Mouse (Mus musculus): ENCODE data around the gene Dyrk1a. TPM values are rescaled to one million over a fixed set of nuclear protein-coding genes. Genes with fewer than 3 reads are reported as not detected.

Dyrk1a gene
- polyA plus RNA-seq, 1 experiment from 2014 or later, result 11.5 TPM

- no peaks in the 10 kb centered on the region for H3K36me3 ChIP-seq (ENCODE audit: control insufficient read depth, insufficient read depth, low read length)
- ATAC-seq (replicated peaks; ENCODE audit: low FRiP score, low TSS enrichment, low read depth) (no peak), DNase-seq (ENCODE audit: low spot score) (no peak)
- no peak overlapping the region for H3K4me2 ChIP-seq (ENCODE audit: low read length)
- no peak overlapping the region for H3K27ac ChIP-seq (ENCODE audit: low read depth)
- no peaks in the 10 kb centered on the region for H3K27me3 ChIP-seq (replicated peaks; ENCODE audit: control insufficient read depth, insufficient read depth, low read length)
- no peak overlapping the region for H3K9ac ChIP-seq (ENCODE audit: low read length)
- no peaks in the 10 kb centered on the region; the same call in 1 of the 2 replicates for H3K4me1 ChIP-seq (replicated peaks; ENCODE audit: control insufficient read depth, insufficient read depth, low read length)
- no peak overlapping the region for H3K4me3 ChIP-seq (ENCODE audit: low read depth, low read length)
- peaks cover 5% of the 10 kb centered on the region; the same call in 1 of the 2 replicates for H3K9me3 ChIP-seq (ENCODE audit: control insufficient read depth, low read length)
- WGBS, result 66% methylated on average over 10 of the region's 10 CpGs
These were observed 20.0 kb upstream of the Dyrk1a start for GRCm38 (mm10) chr16:94549813-94550212.

- no peak overlapping the region for H3K27ac ChIP-seq (ENCODE audit: low read depth)
- no peak overlapping the region for H3K9ac ChIP-seq (ENCODE audit: low read length)
- H3K36me3 ChIP-seq (ENCODE audit: control insufficient read depth, insufficient read depth, low read length), result no peaks in the 10 kb centered on the region
- DNase-seq (ENCODE audit: low spot score) (no peak), ATAC-seq (replicated peaks; ENCODE audit: low FRiP score, low TSS enrichment, low read depth) (no peak)
- no peaks in the 10 kb centered on the region for H3K4me1 ChIP-seq (replicated peaks; ENCODE audit: control insufficient read depth, insufficient read depth, low read length)
- no peak overlapping the region for H3K4me3 ChIP-seq (ENCODE audit: low read depth, low read length)
- H3K9me3 ChIP-seq (ENCODE audit: control insufficient read depth, low read length), result peaks cover 5% of the 10 kb centered on the region; the same call in 1 of the 2 replicates
- H3K4me2 ChIP-seq (ENCODE audit: low read length), result no peak overlapping the region
- no peaks in the 10 kb centered on the region for H3K27me3 ChIP-seq (replicated peaks; ENCODE audit: control insufficient read depth, insufficient read depth, low read length)
These were observed 17.9 kb upstream of the Dyrk1a start for GRCm38 (mm10) chr16:94551934-94552333.

DNA sequence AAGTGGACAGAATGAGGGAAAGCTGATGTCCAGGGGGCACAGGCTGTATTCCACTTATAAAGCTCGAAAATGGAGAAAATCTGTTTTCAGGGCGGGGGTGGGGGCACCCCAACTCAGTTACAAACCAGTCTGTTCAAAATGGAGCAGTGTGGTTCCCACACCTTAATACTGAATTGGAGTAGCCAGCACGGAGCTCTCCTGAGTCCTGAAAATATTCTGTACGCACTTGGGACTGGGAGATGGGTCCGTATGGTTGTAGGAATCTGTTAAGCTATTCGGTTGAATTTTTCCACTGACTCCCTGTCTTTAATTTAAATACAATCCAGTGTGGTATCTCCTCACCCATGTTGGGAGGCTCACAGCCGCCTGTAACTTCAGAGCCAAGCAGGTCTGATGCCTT lies 14.5 kb upstream of the Dyrk1a start:
- Histone ChIP-seq H3K4me3 (ENCODE audit: low read depth, low read length) (no peak overlapping the region), H3K9ac (ENCODE audit: low read length) (no peak overlapping the region), H3K4me2 (ENCODE audit: low read length) (no peak overlapping the region), H3K4me1 (replicated peaks; ENCODE audit: control insufficient read depth, insufficient read depth, low read length) (no peaks in the 10 kb centered on the region), H3K36me3 (ENCODE audit: control insufficient read depth, insufficient read depth, low read length) (no peaks in the 10 kb centered on the region), H3K27me3 (replicated peaks; ENCODE audit: control insufficient read depth, insufficient read depth, low read length) (no peaks in the 10 kb centered on the region), H3K27ac (ENCODE audit: low read depth) (no peak overlapping the region), H3K9me3 (ENCODE audit: control insufficient read depth, low read length) (peaks cover 5% of the 10 kb centered on the region; the same call in 1 of the 2 replicates)
- DNase-seq (ENCODE audit: low spot score) (no peak), ATAC-seq (replicated peaks; ENCODE audit: low FRiP score, low TSS enrichment, low read depth) (no peak)
- WGBS, result 77% methylated on average over 7 of the region's 7 CpGs

DNA sequence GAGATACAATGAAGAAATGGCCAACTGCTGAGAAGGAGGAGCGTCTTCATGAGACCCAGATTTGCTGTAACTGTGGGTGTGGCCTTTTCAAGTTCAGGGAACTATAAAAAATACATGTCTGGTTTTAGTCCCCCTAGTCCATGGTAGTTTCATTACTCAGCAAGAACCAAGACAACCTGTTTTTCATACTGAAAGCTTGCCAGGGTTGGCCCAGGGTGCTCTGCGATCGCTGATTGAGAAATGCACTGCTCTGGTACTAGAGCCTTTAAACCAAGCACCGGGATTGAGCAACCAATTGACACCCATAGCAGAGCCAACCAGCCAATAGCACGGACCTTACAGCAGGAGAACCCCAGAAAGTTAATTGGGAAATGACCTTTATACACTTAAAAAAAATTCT lies 13.6 kb upstream of the Dyrk1a start:
- Histone ChIP-seq H3K9me3 (ENCODE audit: control insufficient read depth, low read length) (peaks cover 5% of the 10 kb centered on the region; the same call in 1 of the 2 replicates), H3K4me2 (ENCODE audit: low read length) (no peak overlapping the region), H3K27ac (ENCODE audit: low read depth) (no peak overlapping the region), H3K4me3 (ENCODE audit: low read depth, low read length) (no peak overlapping the region), H3K9ac (ENCODE audit: low read length) (no peak overlapping the region), H3K27me3 (replicated peaks; ENCODE audit: control insufficient read depth, insufficient read depth, low read length) (no peaks in the 10 kb centered on the region), H3K4me1 (replicated peaks; ENCODE audit: control insufficient read depth, insufficient read depth, low read length) (no peaks in the 10 kb centered on the region), H3K36me3 (ENCODE audit: control insufficient read depth, insufficient read depth, low read length) (no peaks in the 10 kb centered on the region)
- DNase-seq (ENCODE audit: low spot score), result no peak
- WGBS, result 80% methylated on average over 5 of the region's 5 CpGs
- ATAC-seq (replicated peaks; ENCODE audit: low FRiP score, low TSS enrichment, low read depth), result no peak

DNA sequence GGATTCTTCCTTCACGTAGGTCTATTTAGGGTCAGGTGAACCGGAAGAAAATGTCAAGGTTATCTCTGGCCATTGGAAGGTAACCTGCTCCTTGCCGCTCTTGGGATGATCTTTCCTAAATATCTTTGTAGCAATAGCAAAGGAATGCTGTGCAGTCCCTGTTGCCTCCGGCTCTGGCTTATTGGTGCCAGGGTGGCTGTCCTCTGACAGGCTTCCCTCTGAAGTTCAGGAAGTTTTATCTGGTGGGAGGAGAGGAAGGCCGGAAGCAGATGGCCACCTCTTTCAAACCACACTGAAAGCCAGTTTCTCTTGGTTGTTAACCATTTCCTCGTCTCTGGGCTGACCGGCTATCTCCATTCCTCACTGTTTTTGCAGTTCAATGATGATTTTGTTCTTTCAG lies 10.5 kb upstream of the Dyrk1a start:
- H3K27ac ChIP-seq (ENCODE audit: low read depth), result no peak overlapping the region
- no peaks in the 10 kb centered on the region for H3K4me1 ChIP-seq (replicated peaks; ENCODE audit: control insufficient read depth, insufficient read depth, low read length)
- no peak overlapping the region for H3K4me3 ChIP-seq (ENCODE audit: low read depth, low read length)
- H3K9me3 ChIP-seq (ENCODE audit: control insufficient read depth, low read length), result peaks cover 3% of the 10 kb centered on the region; the same call in 1 of the 2 replicates
- H3K36me3 ChIP-seq (ENCODE audit: control insufficient read depth, insufficient read depth, low read length), result no peaks in the 10 kb centered on the region
- WGBS, result 32% methylated on average over 7 of the region's 7 CpGs
- H3K9ac ChIP-seq (ENCODE audit: low read length), result no peak overlapping the region
- H3K4me2 ChIP-seq (ENCODE audit: low read length), result no peak overlapping the region
- DNase-seq (ENCODE audit: low spot score), result no peak
- no peaks in the 10 kb centered on the region for H3K27me3 ChIP-seq (replicated peaks; ENCODE audit: control insufficient read depth, insufficient read depth, low read length)
- ATAC-seq (replicated peaks; ENCODE audit: low FRiP score, low TSS enrichment, low read depth), result no peak

- WGBS, result 52% methylated on average over 7 of the region's 7 CpGs
- H3K9me3 ChIP-seq (ENCODE audit: control insufficient read depth, low read length), result no peaks in the 10 kb centered on the region
- H3K4me3 ChIP-seq (ENCODE audit: low read depth, low read length), result no peak overlapping the region
- H3K27me3 ChIP-seq (replicated peaks; ENCODE audit: control insufficient read depth, insufficient read depth, low read length), result no peaks in the 10 kb centered on the region
- DNase-seq (ENCODE audit: low spot score), result no peak
- H3K27ac ChIP-seq (ENCODE audit: low read depth), result no peak overlapping the region
- ATAC-seq (replicated peaks; ENCODE audit: low FRiP score, low TSS enrichment, low read depth), result no peak
- H3K4me2 ChIP-seq (ENCODE audit: low read length), result no peak overlapping the region
- no peaks in the 10 kb centered on the region for H3K4me1 ChIP-seq (replicated peaks; ENCODE audit: control insufficient read depth, insufficient read depth, low read length)
- no peaks in the 10 kb centered on the region for H3K36me3 ChIP-seq (ENCODE audit: control insufficient read depth, insufficient read depth, low read length)
- no peak overlapping the region for H3K9ac ChIP-seq (ENCODE audit: low read length)
These were observed 10.0 kb upstream of the Dyrk1a start for GRCm38 (mm10) chr16:94559782-94560181.

GRCm38 (mm10) chr16:94560618-94561017 lies 9.2 kb upstream of the Dyrk1a start:
- DNase-seq (ENCODE audit: low spot score) (no peak), ATAC-seq (replicated peaks; ENCODE audit: low FRiP score, low TSS enrichment, low read depth) (no peak)
- WGBS, result 70% methylated on average over 5 of the region's 5 CpGs
- no peak overlapping the region for H3K4me3 ChIP-seq (ENCODE audit: low read depth, low read length)
- no peaks in the 10 kb centered on the region for H3K36me3 ChIP-seq (ENCODE audit: control insufficient read depth, insufficient read depth, low read length)
- H3K27me3 ChIP-seq (replicated peaks; ENCODE audit: control insufficient read depth, insufficient read depth, low read length), result no peaks in the 10 kb centered on the region
- no peak overlapping the region for H3K9ac ChIP-seq (ENCODE audit: low read length)
- H3K4me2 ChIP-seq (ENCODE audit: low read length), result no peak overlapping the region
- H3K4me1 ChIP-seq (replicated peaks; ENCODE audit: control insufficient read depth, insufficient read depth, low read length), result no peaks in the 10 kb centered on the region
- H3K9me3 ChIP-seq (ENCODE audit: control insufficient read depth, low read length), result no peaks in the 10 kb centered on the region
- H3K27ac ChIP-seq (ENCODE audit: low read depth), result no peak overlapping the region

GRCm38 (mm10) chr16:94566124-94566523 lies 3.7 kb upstream of the Dyrk1a start:
- Histone ChIP-seq H3K27ac (ENCODE audit: low read depth) (no peak overlapping the region), H3K9me3 (ENCODE audit: control insufficient read depth, low read length) (no peaks in the 10 kb centered on the region), H3K4me2 (ENCODE audit: low read length) (no peak overlapping the region), H3K4me3 (ENCODE audit: low read depth, low read length) (no peak overlapping the region), H3K4me1 (replicated peaks; ENCODE audit: control insufficient read depth, insufficient read depth, low read length) (peaks cover 8% of the 10 kb centered on the region; the same call in 1 of the 2 replicates), H3K27me3 (replicated peaks; ENCODE audit: control insufficient read depth, insufficient read depth, low read length) (no peaks in the 10 kb centered on the region), H3K9ac (ENCODE audit: low read length) (no peak overlapping the region), H3K36me3 (ENCODE audit: control insufficient read depth, insufficient read depth, low read length) (no peaks in the 10 kb centered on the region)
- no peak for DNase-seq (ENCODE audit: low spot score)
- 21% methylated on average over 8 of the region's 8 CpGs for WGBS
- no peak for ATAC-seq (replicated peaks; ENCODE audit: low FRiP score, low TSS enrichment, low read depth)

- ATAC-seq (replicated peaks; ENCODE audit: low FRiP score, low TSS enrichment, low read depth), result no peak
- H3K27ac ChIP-seq (ENCODE audit: low read depth), result no peak overlapping the region
- H3K4me1 ChIP-seq (replicated peaks; ENCODE audit: control insufficient read depth, insufficient read depth, low read length), result peaks cover 14% of the 10 kb centered on the region
- H3K4me2 ChIP-seq (ENCODE audit: low read length), result no peak overlapping the region
- no peak overlapping the region for H3K9ac ChIP-seq (ENCODE audit: low read length)
- WGBS, result 84% methylated on average over 11 of the region's 11 CpGs
- H3K4me3 ChIP-seq (ENCODE audit: low read depth, low read length), result no peak overlapping the region
- H3K27me3 ChIP-seq (replicated peaks; ENCODE audit: control insufficient read depth, insufficient read depth, low read length), result no peaks in the 10 kb centered on the region
- H3K9me3 ChIP-seq (ENCODE audit: control insufficient read depth, low read length), result no peaks in the 10 kb centered on the region
- H3K36me3 ChIP-seq (ENCODE audit: control insufficient read depth, insufficient read depth, low read length), result no peaks in the 10 kb centered on the region
- no peak for DNase-seq (ENCODE audit: low spot score)
These were observed 2.8 kb upstream of the Dyrk1a start for GRCm38 (mm10) chr16:94566834-94567585.
